Mouse (Mus musculus) kidney, adult 18-20 months (tissue): ENCODE measurements at regions not wholly inside any gene's neighbourhood (a gene's known extent, or its start where the extent isn't known, plus 50 kb on each side); places are given as distances from the start of the nearest gene placed in this dataset.

Source experiments
- DNase-seq: peaks from one replicate; pipeline ENCODE4 v3.0.0; 2021

GRCm38 (mm10) chr1:51530191-51530926 lies 52.1 kb upstream of the Nabp1 start:
- peak; percentile 62 for DNase-seq

DNA sequence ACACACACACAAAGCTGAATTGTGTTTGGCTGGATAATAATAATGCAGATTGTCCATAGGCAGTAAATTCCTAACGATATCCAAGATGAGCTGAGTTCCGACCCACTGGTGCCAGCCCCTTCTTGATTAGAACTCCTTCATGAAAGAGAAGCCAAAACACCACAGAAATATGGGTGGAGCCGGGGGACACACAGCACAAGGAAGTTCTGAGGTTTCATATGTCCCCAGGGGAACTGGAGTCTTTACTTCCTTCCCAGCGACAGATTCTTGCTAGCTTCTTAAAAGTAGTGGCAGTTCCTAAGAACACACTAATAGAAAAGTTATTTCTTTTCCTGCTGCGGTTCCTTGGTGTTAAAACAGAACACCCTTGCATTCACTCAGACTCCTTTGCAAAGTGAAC lies 51.4 kb upstream of the Nabp1 start:
- peak; percentile 21 for DNase-seq

GRCm38 (mm10) chr1:51528671-51529070 lies 50.4 kb upstream of the Nabp1 start:
- no peak for DNase-seq
